Mouse (Mus musculus) bone marrow macrophage, adult 2 months (primary cell): ENCODE data around the gene Adgrl2.

Source experiments
- CTCF ChIP-seq: IDR thresholded peaks from 2 replicates; pipeline ENCODE4 v1.5.1; 2012; ENCODE audit warnings: low read depth, mild to moderate bottlenecking, low read length, moderate library complexity
- POLR2A ChIP-seq: IDR thresholded peaks from 2 replicates; pipeline ENCODE4 v1.6.1; 2012; ENCODE audit warnings: mild to moderate bottlenecking, low read depth, low read length, borderline replicate concordance

DNA sequence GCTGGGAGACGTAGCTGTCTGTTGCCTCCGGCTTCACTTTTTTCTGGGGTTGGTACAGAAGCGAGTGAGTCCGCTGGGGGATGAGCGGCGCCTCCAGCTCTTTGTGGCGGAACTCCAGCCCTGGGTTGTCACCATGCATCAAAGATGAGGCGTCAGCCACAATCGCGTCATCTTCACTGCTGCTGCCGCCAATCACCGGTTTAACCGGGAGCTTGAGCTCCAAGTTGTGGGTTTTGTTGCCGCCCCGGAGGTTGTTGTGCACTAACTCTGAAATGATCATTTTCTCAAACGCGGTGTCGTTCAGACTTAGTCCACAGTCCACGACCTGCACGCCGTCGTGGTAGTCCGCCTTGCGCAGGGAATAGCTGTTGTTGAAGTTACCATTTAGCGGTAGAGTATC lies 172.9 kb downstream of the Adgrl2 start:
- TF ChIP-seq CTCF (no peak), POLR2A (no peak)
